Mouse (Mus musculus) liver, embryonic 11.5 days (tissue): ENCODE results near the gene Rccd1. TPM values are rescaled to one million over a fixed set of nuclear protein-coding genes. Genes with fewer than 3 reads are reported as not detected.

Experiments
- ATAC-seq: fragments of 200-750 bp; cut with Nextera tagmentation; replicated peaks from 2 replicates; pipeline ENCODE4 v1.8.0; 2017; ENCODE audit warnings: moderate number of reproducible peaks, mild to moderate bottlenecking, moderate TSS enrichment, moderate library complexity; ENCODE audit not compliant: low FRiP score
- DNase-seq: peaks from one replicate; pipeline ENCODE4 v3.0.0-alpha.2; 2017; ENCODE audit warnings: low spot score
- H3K27ac ChIP-seq: fragments of 300-500 bp; sonication (generic); 2 replicates; pipeline ENCODE4 v1.5.1; 2014; ENCODE audit warnings: mild to moderate bottlenecking, low read depth, low read length, control low read depth
- H3K27me3 ChIP-seq: fragments of 300-500 bp; sonication (generic); replicated peaks from 2 replicates; pipeline ENCODE4 v1.6.1; 2014; ENCODE audit warnings: low read length, mixed read lengths; ENCODE audit not compliant: control insufficient read depth, insufficient read depth
- H3K36me3 ChIP-seq: fragments of 300-500 bp; sonication (generic); 2 replicates; pipeline ENCODE4 v1.6.1; 2014; ENCODE audit warnings: mild to moderate bottlenecking, low read length, moderate library complexity, mixed read lengths; ENCODE audit not compliant: control insufficient read depth, insufficient read depth
- H3K4me1 ChIP-seq: fragments of 300-500 bp; sonication (generic); replicated peaks from 2 replicates; pipeline ENCODE4 v1.6.1; 2014; ENCODE audit warnings: low read length, mixed read lengths; ENCODE audit not compliant: control insufficient read depth, insufficient read depth
- H3K4me2 ChIP-seq: fragments of 300-500 bp; sonication (generic); 2 replicates; pipeline ENCODE4 v1.6.1; 2014; ENCODE audit warnings: mild to moderate bottlenecking, control low read depth, moderate library complexity
- H3K4me3 ChIP-seq: fragments of 300-500 bp; sonication (generic); 2 replicates; pipeline ENCODE4 v1.5.1; 2014; ENCODE audit warnings: low read depth, low read length, control low read depth
- H3K9ac ChIP-seq: fragments of 300-500 bp; sonication (generic); 2 replicates; pipeline ENCODE4 v1.6.1; 2014; ENCODE audit warnings: low read depth, low read length, control low read depth
- H3K9me3 ChIP-seq: fragments of 300-500 bp; sonication (generic); 2 replicates; pipeline ENCODE4 v1.6.1; 2016; ENCODE audit warnings: low read length, inconsistent platforms, mixed read lengths; ENCODE audit not compliant: control insufficient read depth
- WGBS: fragments of 180-500 bp; shearing (Covaris S2); extraction: QIAGEN DNeasy Blood & Tissue Kit; methylation state at CpG from one replicate; pipeline ENCODE4 v1.1.7; 2014; 5-methylcytosine and 5-hydroxymethylcytosine counted together
- polyA plus RNA-seq: library from polyadenylated mRNA; unstranded; fragments of >200 nt; fragmentation: Nextera tagmentation; extraction: Ambion mirVana; gene quantifications from 2 replicates; pipeline ENCODE4 v1.2.1, GENCODE M21; 2014

Gene Rccd1
- polyA plus RNA-seq, 1 experiment from 2014 or later: 11.4 TPM

DNA sequence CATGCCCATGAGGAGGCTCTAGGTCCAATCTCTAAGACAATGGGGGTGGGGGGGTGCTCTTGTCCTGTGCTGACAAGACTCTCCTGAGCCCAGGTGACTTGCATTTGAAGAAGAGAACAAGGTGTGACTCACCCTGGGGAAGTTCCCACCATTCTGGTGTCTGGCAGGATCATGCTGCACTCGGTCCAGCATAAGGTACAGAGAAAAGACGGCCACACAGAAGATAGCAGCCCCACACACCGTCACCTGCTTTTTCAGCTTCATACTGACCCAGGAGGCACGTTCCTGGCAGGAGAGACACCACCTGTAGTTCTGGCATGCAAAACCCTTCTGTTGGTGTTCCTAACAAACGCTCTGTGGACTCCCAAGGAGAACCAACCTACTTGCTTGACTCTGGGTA, 45.2 kb upstream of the Rccd1 start:
- H3K9ac ChIP-seq: no peak overlapping the region
- H3K27me3 ChIP-seq: no peaks in the 10 kb centered on the region
- DNase-seq (no peak), ATAC-seq (no peak)
- H3K36me3 ChIP-seq: peaks cover 11% of the 10 kb centered on the region; the same call in 1 of the 2 replicates
- peak overlapping the region; percentile 97 for H3K4me2 ChIP-seq
- peaks cover 12% of the 10 kb centered on the region for H3K4me1 ChIP-seq
- H3K4me3 ChIP-seq: no peak overlapping the region
- 62% methylated on average over 5 of the region's 5 CpGs for WGBS
- no peaks in the 10 kb centered on the region for H3K9me3 ChIP-seq
- H3K27ac ChIP-seq: no peak overlapping the region

DNA sequence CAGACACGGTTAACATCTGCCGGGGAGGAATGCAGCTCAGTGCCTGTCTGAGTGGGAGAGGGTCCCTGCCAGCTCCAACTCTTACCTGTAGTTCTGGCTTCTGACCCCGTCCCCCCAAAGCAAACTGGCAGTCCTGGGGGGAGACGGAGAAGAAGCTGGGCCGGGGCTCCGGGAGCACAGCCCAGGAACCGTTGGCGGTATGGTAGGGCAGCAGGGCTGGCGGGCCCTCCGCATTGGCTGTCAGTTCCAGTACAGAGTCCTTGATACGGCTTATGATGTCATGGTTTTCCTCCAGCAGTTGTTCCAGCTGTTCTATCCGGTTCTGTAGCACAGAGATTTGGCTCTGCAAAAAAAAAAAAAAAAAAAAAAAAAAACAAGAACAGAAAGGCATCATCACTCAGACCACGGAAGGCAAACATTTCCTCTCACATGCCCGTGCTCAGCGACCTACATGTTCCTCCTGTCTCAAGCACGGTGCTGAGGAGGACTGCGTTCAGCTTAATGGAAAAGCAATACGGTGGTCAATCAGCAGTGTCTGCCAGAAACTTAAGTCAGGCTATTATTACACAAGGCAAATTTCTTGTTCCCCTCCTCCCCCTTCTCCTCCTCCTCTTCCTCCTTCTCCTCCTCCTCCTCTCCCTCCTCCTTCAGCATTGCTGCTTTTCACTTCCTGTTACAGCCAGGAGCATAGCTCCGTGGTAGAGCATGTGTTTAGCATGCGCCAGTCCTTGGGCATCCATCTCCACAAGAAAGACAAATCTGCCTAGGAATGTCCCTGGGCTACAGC, 44.6 kb upstream of the Rccd1 start:
- ATAC-seq (no peak), DNase-seq (no peak)
- Histone ChIP-seq H3K4me1 (peaks cover 12% of the 10 kb centered on the region), H3K27me3 (no peaks in the 10 kb centered on the region), H3K9ac (no peak overlapping the region), H3K4me3 (no peak overlapping the region), H3K4me2 (peak overlapping the region; percentile 97; the same call in 1 of the 2 replicates), H3K9me3 (no peaks in the 10 kb centered on the region), H3K36me3 (peaks cover 16% of the 10 kb centered on the region), H3K27ac (no peak overlapping the region)
- WGBS: 72% methylated on average over 20 of the region's 20 CpGs

DNA sequence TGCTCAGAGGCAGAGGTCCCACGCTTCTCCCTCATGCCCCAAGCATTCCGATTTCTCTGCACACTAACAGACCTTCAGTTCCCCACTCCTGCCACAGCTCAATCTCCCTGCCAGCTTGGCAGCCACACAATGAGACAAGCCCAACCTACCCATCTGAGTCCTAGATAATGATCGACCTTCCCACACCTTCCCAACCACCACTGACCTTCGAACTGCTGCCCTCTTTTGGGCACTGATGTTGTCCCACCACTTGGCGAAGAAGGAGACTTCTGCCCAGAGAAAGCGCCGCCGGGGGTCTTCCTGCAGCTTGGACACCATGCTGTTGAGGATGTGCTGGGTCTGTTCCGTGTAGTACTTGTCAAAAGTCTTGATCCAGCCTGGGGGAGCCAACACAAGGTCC, 43.8 kb upstream of the Rccd1 start:
- no peak overlapping the region for H3K9ac ChIP-seq

DNA sequence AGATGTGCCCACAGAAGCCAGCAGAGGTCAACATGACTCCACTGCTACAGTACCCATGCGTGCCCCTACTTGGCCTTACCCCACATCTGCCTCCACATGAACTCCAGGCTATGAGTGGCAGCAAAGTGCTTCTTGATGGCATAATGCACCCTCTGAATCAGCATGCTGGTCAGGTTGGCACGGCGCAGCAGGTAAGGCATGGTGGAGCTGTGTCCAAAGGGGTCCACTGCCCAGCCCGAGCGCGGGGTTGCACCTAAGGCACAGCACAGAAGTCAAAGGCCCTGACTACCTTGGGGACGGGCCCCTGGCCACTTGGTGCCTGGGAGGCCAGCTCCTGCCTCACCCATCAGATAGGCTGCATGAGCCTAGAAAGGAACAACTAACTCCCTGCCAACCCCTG, 43.0 kb upstream of the Rccd1 start:
- Histone ChIP-seq H3K36me3 (peaks cover 28% of the 10 kb centered on the region), H3K9ac (no peak overlapping the region), H3K4me1 (peaks cover 12% of the 10 kb centered on the region), H3K4me2 (no peak overlapping the region), H3K9me3 (no peaks in the 10 kb centered on the region), H3K27ac (no peak overlapping the region), H3K4me3 (no peak overlapping the region), H3K27me3 (no peaks in the 10 kb centered on the region)
- WGBS: 90% methylated on average over 7 of the region's 7 CpGs
- ATAC-seq: no peak
- no peak for DNase-seq

More for the DNA sequence above, 43.8 kb upstream of the Rccd1 start:
- no peak for ATAC-seq
- peaks cover 23% of the 10 kb centered on the region for H3K36me3 ChIP-seq
- no peak overlapping the region for H3K4me3 ChIP-seq
- peaks cover 12% of the 10 kb centered on the region for H3K4me1 ChIP-seq
- no peak overlapping the region for H3K4me2 ChIP-seq
- no peak for DNase-seq
- H3K27me3 ChIP-seq: no peaks in the 10 kb centered on the region
- H3K27ac ChIP-seq: no peak overlapping the region
- H3K9me3 ChIP-seq: no peaks in the 10 kb centered on the region
- WGBS: 85% methylated on average over 9 of the region's 9 CpGs

DNA sequence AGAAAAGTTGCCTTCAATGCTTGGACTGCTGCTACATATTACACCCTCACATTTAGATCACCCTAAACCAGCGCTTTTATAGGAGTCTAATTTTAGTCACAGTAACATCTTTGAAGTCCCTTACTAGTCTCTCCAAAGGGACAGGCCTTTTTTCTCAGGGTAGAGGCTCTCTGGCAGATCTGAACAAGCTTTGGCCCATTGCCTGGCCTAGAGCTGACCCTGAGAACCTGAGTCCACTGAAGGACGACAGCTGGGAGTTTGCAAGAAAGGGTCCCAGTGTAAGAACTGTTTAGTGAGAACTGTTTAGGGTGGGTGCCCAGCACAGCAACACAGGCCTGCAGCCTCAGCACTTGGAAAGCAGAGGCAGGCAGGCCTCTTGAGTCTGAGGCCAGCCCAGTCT, 41.5 kb upstream of the Rccd1 start:
- no peak overlapping the region for H3K9ac ChIP-seq
- no peaks in the 10 kb centered on the region for H3K9me3 ChIP-seq
- 88% methylated on average over 2 of the region's 2 CpGs for WGBS
- H3K4me1 ChIP-seq: peaks cover 5% of the 10 kb centered on the region; the same call in 1 of the 2 replicates
- DNase-seq: no peak
- ATAC-seq: no peak
- H3K27ac ChIP-seq: no peak overlapping the region
- no peak overlapping the region for H3K4me2 ChIP-seq
- no peaks in the 10 kb centered on the region for H3K27me3 ChIP-seq
- peaks cover 33% of the 10 kb centered on the region for H3K36me3 ChIP-seq
- no peak overlapping the region for H3K4me3 ChIP-seq

DNA sequence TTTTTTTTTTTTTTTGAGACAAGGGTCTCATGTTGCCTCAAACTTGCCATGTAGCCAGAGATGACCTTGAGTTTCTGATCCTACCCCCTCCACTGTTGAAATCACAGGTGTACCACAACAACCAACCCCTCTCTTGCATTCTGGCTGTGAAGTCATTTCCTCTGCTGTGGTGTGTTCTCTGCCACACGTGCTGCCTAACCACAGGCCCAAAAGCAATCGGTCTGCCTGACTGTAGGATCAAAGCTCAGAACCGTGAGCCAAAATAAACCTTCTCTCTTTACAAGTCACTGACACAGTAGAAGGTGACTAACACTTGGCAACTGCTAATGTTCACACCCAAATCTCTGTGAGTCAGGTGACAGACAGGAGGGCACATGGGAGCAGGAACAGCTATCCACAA, 36.2 kb upstream of the Rccd1 start:
- 54% methylated on average over 3 of the region's 3 CpGs for WGBS
- ATAC-seq: no peak
- no peak overlapping the region for H3K27ac ChIP-seq

DNA sequence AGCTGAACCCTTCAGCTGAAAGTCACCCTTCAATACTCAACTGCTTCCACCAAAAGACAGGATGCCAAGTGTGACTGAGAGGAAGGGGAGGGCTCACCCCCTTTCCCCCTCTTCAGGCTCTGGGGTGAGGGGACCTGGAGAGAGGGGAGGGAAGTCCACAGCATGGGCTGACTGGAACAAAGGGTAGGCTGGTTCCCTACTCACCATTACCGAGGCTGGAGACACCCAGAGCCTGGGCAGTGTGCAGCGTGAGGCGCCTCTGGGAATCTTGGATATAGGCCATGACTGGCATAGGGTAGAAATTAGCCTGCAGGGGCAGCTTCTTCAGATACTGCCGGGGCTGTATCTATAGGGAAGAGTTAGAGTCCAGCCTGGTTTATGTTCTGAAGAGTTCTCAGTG, 33.8 kb upstream of the Rccd1 start:
- H3K4me2 ChIP-seq: no peak overlapping the region
- no peak overlapping the region for H3K27ac ChIP-seq
- H3K27me3 ChIP-seq: no peaks in the 10 kb centered on the region
- H3K9me3 ChIP-seq: no peaks in the 10 kb centered on the region
- DNase-seq (no peak), ATAC-seq (no peak)
- H3K9ac ChIP-seq: no peak overlapping the region
- peaks cover 27% of the 10 kb centered on the region for H3K36me3 ChIP-seq
- H3K4me3 ChIP-seq: no peak overlapping the region
- H3K4me1 ChIP-seq: no peaks in the 10 kb centered on the region
- 86% methylated on average over 4 of the region's 4 CpGs for WGBS

More for the DNA sequence above, 36.2 kb upstream of the Rccd1 start:
- Histone ChIP-seq H3K9me3 (no peaks in the 10 kb centered on the region), H3K9ac (no peak overlapping the region), H3K4me2 (no peak overlapping the region), H3K36me3 (peaks cover 39% of the 10 kb centered on the region), H3K4me1 (no peaks in the 10 kb centered on the region), H3K4me3 (no peak overlapping the region), H3K27me3 (no peaks in the 10 kb centered on the region)
- no peak for DNase-seq

DNA sequence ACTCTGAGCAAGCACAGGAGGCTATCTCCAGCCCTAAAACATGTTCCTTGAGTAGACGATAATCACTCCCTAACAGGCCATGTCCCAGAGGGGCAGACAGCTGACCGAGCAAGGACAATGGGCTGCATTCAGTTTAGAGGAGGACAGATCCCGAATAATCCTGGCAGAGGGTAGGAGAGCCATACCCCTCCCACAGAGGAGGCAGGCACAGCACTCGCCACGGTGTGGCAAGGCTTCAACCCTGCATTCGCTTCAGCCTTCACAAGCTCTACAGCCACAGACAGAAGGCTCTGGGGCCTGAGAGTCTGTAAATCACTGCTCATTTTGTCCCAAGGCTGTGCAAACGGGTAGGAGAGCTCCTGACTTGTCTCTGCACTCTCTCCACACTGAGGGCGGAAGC, 32.9 kb upstream of the Rccd1 start:
- no peaks in the 10 kb centered on the region for H3K4me1 ChIP-seq
- H3K9ac ChIP-seq: no peak overlapping the region
- no peaks in the 10 kb centered on the region for H3K27me3 ChIP-seq
- H3K4me2 ChIP-seq: no peak overlapping the region
- H3K9me3 ChIP-seq: no peaks in the 10 kb centered on the region
- WGBS: 81% methylated on average over 8 of the region's 8 CpGs
- H3K4me3 ChIP-seq: no peak overlapping the region
- no peak overlapping the region for H3K27ac ChIP-seq
- H3K36me3 ChIP-seq: peaks cover 23% of the 10 kb centered on the region
- ATAC-seq (no peak), DNase-seq (no peak)

DNA sequence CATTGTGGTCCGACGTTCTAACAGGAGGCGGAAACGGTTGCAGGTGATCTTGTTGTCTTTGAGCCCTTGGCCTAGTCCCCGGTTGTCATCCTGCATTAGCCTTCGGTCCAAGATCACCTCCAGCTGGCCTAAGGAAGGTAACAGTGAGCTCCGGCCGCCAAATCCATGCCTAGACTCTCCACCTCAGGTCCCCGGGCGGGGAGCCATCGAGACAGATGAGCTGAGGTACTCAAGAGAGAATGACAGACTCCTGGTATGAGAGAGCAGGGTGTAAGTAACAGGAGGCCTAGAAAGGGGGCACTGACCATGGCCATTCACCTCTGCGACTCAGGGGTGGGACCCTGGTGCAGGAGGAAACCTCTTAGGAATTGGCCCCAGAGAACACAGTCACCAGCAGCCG, 32.1 kb upstream of the Rccd1 start:
- Histone ChIP-seq H3K4me2 (no peak overlapping the region), H3K4me3 (no peak overlapping the region), H3K27me3 (no peaks in the 10 kb centered on the region), H3K9ac (no peak overlapping the region), H3K36me3 (peaks cover 25% of the 10 kb centered on the region), H3K4me1 (no peaks in the 10 kb centered on the region), H3K27ac (no peak overlapping the region), H3K9me3 (no peaks in the 10 kb centered on the region)
- no peak for DNase-seq
- no peak for ATAC-seq
- 92% methylated on average over 13 of the region's 13 CpGs for WGBS
